Mouse (Mus musculus): ENCODE results near the gene Sfxn4. TPM values are rescaled to one million over a fixed set of nuclear protein-coding genes. Genes with fewer than 3 reads are reported as not detected.

Sfxn4 gene
- polyA plus RNA-seq, 1 experiment from 2014 or later: 10.6 TPM

DNA sequence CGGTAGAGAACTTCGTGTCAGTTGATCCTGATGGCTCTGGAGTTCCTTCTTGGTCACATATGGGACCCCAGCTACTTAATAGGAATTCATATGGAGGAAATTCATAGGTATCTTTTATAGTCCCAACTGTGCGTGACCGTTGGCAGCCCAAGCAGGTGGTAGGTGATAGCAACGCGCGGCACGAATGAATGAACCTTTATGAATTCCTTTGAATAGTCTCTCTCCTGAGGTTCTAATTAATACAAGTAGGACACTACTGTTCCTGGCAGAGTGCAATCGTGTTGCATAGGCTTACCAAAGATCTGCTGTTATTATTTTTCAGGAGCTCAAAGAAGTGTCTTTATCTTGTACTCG lies 49.3 kb downstream of the Sfxn4 start:
- WGBS: 9% methylated on average over 10 of the region's 10 CpGs

DNA sequence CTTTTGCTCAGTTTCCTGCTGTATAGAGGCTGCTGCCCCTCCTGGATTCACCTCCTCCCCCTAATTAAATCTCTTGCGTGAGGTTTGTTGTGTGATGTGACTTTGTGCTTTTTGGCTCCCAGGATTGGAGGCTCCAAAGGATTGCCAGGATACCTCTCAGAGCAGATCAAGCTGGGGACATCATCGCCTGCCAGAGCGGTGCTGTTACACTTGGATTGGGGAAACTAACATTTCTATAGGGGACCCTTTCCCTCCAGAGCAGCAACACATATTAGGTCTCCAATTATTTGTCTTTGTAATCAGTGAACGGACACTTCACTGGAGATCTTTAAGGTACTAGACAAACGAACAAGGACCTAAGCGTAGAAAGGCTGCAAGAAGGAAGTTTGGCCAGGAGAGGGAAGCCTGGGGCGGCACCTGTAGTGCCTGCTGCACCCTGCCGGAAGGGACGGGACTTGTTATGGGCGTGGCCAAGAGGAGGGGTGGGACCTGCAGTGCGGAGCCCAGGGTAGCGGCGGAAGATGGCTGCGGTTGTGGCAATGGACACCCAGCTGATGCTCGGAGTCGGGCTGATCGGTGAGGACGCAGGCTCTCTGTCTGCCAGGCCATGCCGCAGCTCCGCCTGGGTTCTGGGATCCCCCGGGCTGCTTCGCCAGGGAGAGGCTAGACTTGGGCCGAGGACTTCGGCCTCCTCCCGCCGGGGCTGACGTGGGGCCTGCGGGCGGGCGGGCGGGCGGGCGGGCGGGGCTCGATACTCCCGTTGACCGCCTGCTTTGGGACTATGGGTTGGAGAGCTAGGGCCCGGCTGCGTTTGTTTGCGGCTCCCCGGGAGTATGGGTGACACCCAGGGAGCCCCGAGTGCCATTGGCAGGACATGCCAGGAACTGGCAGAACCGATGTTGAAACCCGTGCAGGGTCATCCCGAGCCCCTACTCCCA lies 49.9 kb downstream of the Sfxn4 start, which contains the start of gene Fam45a:
Gene Fam45a, plus strand, starts transcription at position 488 of the 938 bp plus-strand sequence.
- ATAC-seq (replicated peaks): peak; percentile 100
- H3K27ac ChIP-seq (replicated peaks): peak within 1 kb of the TSS; percentile 68

More for the DNA sequence above, 49.3 kb downstream of the Sfxn4 start:
- Histone ChIP-seq H3K27me3 (no peaks in the 10 kb centered on the region), H3K4me2 (replicated peaks) (peak overlapping the region; percentile 51), H3K36me3 (peaks cover 17% of the 10 kb centered on the region), H3K9me3 (no peaks in the 10 kb centered on the region), H3K4me3 (peak overlapping the region; percentile 75), H3K4me1 (peaks cover 9% of the 10 kb centered on the region), H3K27ac (replicated peaks) (peak overlapping the region; percentile 68; the same call in 1 of the 2 replicates), H3K9ac (replicated peaks) (peak overlapping the region; percentile 79)
- ATAC-seq (replicated peaks): no peak

DNA sequence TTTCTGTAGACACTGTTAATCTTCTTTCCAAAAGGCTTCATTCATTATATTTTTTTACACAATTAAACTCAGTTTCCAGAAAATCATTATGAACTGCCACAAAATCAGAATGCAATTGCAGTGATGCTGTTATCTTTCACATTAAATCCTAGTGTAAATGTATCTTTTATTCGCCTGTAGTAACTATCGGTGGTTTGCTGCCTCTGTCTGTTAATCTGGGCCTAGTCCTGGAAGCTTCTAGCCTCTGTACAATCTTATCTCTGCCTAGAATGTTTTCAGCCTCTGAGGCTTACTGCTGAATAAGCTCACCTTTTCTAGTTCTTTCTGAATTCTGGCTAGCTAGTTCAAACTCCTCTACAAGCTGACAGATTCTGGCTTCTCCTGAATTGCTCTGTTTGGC lies 51.4 kb downstream of the Sfxn4 start:
- peaks cover 9% of the 10 kb centered on the region for H3K4me1 ChIP-seq
- no peak overlapping the region for H3K4me3 ChIP-seq
- WGBS: 91% methylated on average over 2 of the region's 2 CpGs
- no peak overlapping the region for H3K27ac ChIP-seq (replicated peaks)
- H3K27me3 ChIP-seq: no peaks in the 10 kb centered on the region
- peaks cover under 1% of the 10 kb centered on the region; the same call in 1 of the 2 replicates for H3K36me3 ChIP-seq
- no peaks in the 10 kb centered on the region for H3K9me3 ChIP-seq
- no peak overlapping the region for H3K9ac ChIP-seq (replicated peaks)
- H3K4me2 ChIP-seq (replicated peaks): no peak overlapping the region
- ATAC-seq (replicated peaks): no peak

More for the DNA sequence above, 49.9 kb downstream of the Sfxn4 start, which contains the start of gene Fam45a:
- H3K4me2 ChIP-seq (replicated peaks): peak within 1 kb of the TSS; percentile 51
- no peaks in the 10 kb centered on the region for H3K27me3 ChIP-seq
- WGBS: 2% methylated on average over 40 of the region's 45 CpGs
- H3K9me3 ChIP-seq: no peaks in the 10 kb centered on the region
- peak within 1 kb of the TSS; percentile 79 for H3K9ac ChIP-seq (replicated peaks)
- peaks cover 9% of the 10 kb centered on the region for H3K4me1 ChIP-seq
- peak within 1 kb of the TSS; percentile 75 for H3K4me3 ChIP-seq
- peaks cover 12% of the 10 kb centered on the region for H3K36me3 ChIP-seq

DNA sequence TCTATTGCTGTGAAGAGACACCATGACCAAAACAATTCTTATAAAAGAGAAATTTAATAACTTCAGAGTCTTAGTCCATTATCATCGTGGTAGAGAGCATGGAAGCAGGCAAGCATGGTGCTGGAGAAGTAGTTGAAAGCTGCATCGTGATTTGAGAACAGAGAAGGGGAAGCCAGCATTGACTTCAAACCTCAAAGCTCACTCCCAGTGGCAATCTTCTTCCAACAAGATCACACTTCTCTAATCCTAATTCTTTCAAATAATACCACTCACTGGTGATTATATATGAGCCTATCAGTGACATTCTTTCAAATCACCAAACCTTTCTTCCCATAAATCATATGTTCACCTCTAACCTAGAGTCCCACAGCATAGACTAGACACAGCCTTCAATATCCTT lies 56.4 kb downstream of the Sfxn4 start:
- Histone ChIP-seq H3K36me3 (no peaks in the 10 kb centered on the region), H3K27me3 (no peaks in the 10 kb centered on the region), H3K9ac (replicated peaks) (no peak overlapping the region), H3K4me1 (no peaks in the 10 kb centered on the region), H3K27ac (replicated peaks) (no peak overlapping the region), H3K9me3 (no peaks in the 10 kb centered on the region), H3K4me2 (replicated peaks) (no peak overlapping the region), H3K4me3 (no peak overlapping the region)
- ATAC-seq (replicated peaks): no peak
- 70% methylated on average over 2 of the region's 2 CpGs for WGBS

DNA sequence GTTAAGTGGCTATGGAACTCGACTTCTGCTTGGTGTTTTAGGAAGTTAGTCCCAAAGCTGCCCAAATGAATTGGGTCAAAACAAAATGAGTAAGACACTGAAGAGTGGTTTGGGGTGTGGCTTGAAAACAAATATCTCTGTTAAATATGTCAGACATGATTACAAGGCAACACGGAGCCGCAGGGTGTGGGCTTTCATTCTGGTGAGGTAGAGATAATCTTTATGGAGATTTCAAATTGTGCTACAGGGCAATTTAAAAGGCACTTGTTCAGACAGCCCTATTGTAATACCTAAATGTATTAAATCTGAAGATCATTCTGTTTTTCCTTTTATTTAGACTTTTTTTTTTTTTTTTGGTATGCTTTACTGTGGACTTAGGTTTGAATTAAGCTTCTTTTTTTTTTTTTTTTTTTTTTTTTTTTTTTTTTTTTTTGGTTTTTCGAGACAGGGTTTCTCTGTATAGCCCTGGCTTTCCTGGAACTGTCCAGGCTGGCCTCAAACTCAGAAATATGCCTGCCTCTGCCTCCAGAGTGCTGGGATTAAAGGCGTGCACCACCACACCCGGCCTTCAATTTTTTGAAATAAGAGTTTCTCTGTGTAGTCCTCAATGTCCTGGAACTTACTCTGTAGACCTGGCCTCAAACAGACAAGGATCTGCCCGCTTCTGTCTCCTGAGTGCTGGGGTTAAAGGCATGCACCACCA lies 61.3 kb downstream of the Sfxn4 start:
- no peak overlapping the region for H3K4me3 ChIP-seq
- H3K4me2 ChIP-seq (replicated peaks): no peak overlapping the region
- 78% methylated on average over 7 of the region's 7 CpGs for WGBS
- no peaks in the 10 kb centered on the region for H3K27me3 ChIP-seq
- no peaks in the 10 kb centered on the region for H3K36me3 ChIP-seq
- no peak overlapping the region for H3K27ac ChIP-seq (replicated peaks)
- no peaks in the 10 kb centered on the region for H3K4me1 ChIP-seq
- no peak for ATAC-seq (replicated peaks)
- no peak overlapping the region for H3K9ac ChIP-seq (replicated peaks)
- no peaks in the 10 kb centered on the region for H3K9me3 ChIP-seq

DNA sequence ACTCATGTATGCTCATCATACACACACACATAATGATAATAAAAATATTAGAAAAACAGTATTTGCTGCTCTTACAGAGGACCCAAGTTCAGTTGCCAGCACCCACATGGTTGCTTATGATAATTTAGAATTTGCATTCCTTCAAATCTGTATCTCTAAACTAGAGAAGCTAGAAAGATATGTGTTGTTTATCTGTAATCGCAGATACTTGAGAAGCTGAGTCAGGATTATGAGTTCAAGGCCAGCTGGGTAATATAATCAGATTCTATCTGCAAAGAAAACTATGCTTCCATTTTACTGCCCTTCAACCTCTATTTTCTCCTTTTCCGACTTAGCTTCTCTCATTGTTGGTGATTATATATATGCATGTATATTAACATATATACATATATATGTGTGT lies 63.9 kb downstream of the Sfxn4 start:
- WGBS: 93% methylated on average over 2 of the region's 2 CpGs
- Histone ChIP-seq H3K27ac (replicated peaks) (no peak overlapping the region), H3K9ac (replicated peaks) (no peak overlapping the region), H3K4me2 (replicated peaks) (no peak overlapping the region), H3K4me3 (no peak overlapping the region), H3K36me3 (no peaks in the 10 kb centered on the region), H3K4me1 (no peaks in the 10 kb centered on the region), H3K9me3 (no peaks in the 10 kb centered on the region), H3K27me3 (no peaks in the 10 kb centered on the region)
- ATAC-seq (replicated peaks): no peak

DNA sequence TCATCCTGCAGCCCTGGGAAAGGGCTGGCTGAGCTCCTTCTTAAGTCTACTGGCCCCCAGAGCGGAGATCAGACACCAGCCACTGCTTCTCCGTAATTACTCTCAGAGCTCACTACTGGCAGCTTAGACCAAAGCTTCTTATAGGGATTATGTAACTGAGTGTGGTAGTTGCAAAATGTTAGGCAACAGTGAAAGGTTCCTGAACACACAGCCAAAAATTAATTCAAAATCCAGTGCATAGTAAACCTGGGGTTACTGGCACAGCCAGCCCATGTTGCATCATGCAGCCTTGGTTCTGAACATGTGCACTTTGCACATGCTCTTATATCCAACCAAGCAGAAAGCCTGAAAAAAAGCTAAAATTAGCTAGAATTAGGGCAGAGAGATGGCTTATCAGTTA lies 66.0 kb downstream of the Sfxn4 start:
- Histone ChIP-seq H3K4me2 (replicated peaks) (no peak overlapping the region), H3K4me3 (no peak overlapping the region), H3K27me3 (no peaks in the 10 kb centered on the region), H3K36me3 (no peaks in the 10 kb centered on the region), H3K9ac (replicated peaks) (no peak overlapping the region), H3K9me3 (no peaks in the 10 kb centered on the region), H3K4me1 (peaks cover 3% of the 10 kb centered on the region; the same call in 1 of the 2 replicates), H3K27ac (replicated peaks) (no peak overlapping the region)
- no peak for ATAC-seq (replicated peaks)
- 75% methylated on average over 2 of the region's 2 CpGs for whole genome bisulfite sequencing

DNA sequence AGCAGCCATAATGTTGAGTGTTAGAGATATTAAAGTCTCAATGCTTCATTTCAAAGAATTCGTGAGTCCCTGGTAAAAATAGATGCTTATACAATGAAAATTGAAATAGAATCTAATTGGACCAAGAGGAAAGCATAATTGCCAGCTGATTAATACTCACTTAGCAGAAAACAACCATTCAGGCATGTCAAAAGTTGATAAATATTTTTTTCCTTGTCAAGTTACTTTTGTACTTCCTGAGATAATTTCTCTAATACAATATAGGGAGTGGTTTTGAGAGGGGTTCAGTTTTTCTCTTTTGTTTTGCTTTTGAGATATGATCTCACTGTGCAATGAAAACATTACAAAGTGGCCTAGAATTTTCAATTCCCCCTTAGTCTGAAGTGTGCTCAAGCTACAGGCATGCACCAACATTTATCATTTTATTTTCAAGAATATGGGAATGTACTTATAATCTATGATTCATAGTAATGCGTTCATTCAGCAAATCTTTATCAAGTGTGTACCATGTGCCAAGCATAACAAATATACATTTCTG lies 68.0 kb downstream of the Sfxn4 start:
- Histone ChIP-seq H3K9ac (replicated peaks) (no peak overlapping the region), H3K4me3 (no peak overlapping the region), H3K27me3 (no peaks in the 10 kb centered on the region), H3K4me2 (replicated peaks) (no peak overlapping the region), H3K4me1 (peaks cover 16% of the 10 kb centered on the region), H3K9me3 (no peaks in the 10 kb centered on the region), H3K36me3 (no peaks in the 10 kb centered on the region), H3K27ac (replicated peaks) (no peak overlapping the region)
- WGBS: 94% methylated on average over 2 of the region's 2 CpGs
- ATAC-seq (replicated peaks): no peak

DNA sequence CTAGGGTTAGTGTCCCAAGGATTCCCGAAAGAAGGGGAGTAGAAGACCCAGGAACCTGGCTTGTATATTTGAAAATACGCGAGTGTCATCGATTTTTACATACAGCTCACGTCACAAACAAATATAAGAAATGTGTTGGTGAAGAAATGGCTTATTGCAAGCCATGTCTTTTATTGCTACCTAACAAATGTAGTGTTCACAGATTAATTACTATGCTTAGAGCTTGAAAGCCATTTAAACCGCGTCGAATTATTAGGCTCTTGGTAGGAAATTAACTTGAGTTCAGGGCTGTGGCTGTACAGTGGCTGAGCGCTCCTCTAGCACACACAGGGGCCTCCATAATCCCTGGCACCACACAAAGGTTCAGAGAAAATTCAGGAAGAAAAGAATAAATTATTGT lies 70.1 kb downstream of the Sfxn4 start:
- peak overlapping the region; percentile 100 for H3K9ac ChIP-seq (replicated peaks)
- H3K4me2 ChIP-seq (replicated peaks): peak overlapping the region; percentile 55
- peaks cover 34% of the 10 kb centered on the region for H3K4me1 ChIP-seq
- WGBS: 11% methylated on average over 9 of the region's 9 CpGs
- no peaks in the 10 kb centered on the region for H3K27me3 ChIP-seq
- H3K9me3 ChIP-seq: no peaks in the 10 kb centered on the region
- H3K4me3 ChIP-seq: peak overlapping the region; percentile 100
- H3K36me3 ChIP-seq: no peaks in the 10 kb centered on the region
- peak overlapping the region; percentile 97 for H3K27ac ChIP-seq (replicated peaks)
- 0 out of 2 replicates have a peak, but pooled peaks have one; percentile 18 for ATAC-seq (replicated peaks)

DNA sequence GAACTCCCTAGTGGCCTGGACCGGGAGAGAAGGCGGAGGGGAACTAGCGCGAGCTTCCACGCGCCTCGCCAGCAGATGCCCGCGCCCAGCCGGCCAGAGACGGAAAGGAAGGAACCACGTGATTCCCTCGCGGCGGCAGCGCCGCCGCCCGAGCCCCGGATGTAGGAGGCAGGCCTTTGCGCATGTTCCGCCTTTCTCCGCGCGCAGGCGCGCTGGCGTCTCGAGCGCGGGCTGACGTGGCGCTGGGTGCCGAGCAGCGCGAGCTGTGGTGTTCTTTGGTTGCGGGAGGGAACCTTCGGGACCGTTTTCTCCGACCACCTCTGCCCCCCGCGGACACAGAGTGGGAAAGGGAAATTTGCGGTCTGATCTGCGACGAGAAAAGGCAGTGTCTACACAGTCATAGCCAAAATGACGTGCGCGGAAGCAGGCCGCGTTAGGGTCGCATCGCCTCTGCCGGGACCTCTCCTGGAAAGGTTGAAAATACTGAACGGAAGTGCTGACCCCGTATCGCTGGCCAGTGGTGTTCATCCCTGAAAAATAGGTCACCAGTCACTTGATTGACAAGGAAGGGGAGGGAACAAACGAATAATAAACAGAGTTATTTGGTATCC lies 70.6 kb downstream of the Sfxn4 start, which contains the start of gene Eif3a:
Gene Eif3a, minus strand, starts transcription at position 108 of the 611 bp plus-strand sequence.
- under 1% methylated on average over 52 of the region's 57 CpGs for WGBS
- Histone ChIP-seq H3K4me3 (peak within 1 kb of the TSS; percentile 100), H3K4me1 (peaks cover 39% of the 10 kb centered on the region), H3K27ac (replicated peaks) (peak within 1 kb of the TSS; percentile 97), H3K9me3 (no peaks in the 10 kb centered on the region), H3K4me2 (replicated peaks) (peak within 1 kb of the TSS; percentile 55), H3K27me3 (no peaks in the 10 kb centered on the region), H3K36me3 (no peaks in the 10 kb centered on the region), H3K9ac (replicated peaks) (peak within 1 kb of the TSS; percentile 100)
- ATAC-seq (replicated peaks): peak; percentile 98

DNA sequence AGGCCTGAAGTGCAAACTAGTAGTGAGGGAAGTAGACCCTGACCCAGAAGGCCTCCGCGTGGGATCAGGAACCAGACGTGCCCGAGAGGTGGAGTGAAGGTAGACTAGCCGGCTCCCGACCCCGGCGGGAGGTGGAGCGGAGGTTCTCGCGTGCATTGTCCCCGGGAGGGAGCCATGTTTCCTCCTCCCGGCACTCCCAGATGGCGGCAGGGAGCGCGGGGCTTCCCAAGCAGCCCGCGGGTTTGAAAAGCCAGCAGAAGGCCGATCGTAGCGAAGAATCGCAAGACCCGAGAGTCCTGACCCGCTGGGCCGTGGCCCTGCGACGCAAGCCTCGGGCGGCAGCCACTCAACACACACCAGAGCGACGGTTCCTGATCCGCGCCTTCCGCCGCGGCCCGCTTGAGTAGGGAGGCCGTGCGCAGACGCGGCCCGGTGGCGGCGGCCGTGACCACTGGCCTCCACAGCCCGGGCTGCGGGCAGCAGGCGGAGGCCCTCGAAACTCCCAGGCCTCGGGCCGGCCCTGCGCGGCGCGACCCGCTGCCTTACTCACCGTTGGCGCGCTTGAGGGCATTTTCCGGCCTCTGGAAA lies 71.3 kb downstream of the Sfxn4 start:
- no peaks in the 10 kb centered on the region for H3K27me3 ChIP-seq
- peak overlapping the region; percentile 100 for H3K9ac ChIP-seq (replicated peaks)
- ATAC-seq (replicated peaks): peak; percentile 77
- peak overlapping the region; percentile 100 for H3K4me3 ChIP-seq
- peaks cover 39% of the 10 kb centered on the region for H3K4me1 ChIP-seq
- WGBS: under 1% methylated on average over 60 of the region's 60 CpGs
- H3K9me3 ChIP-seq: no peaks in the 10 kb centered on the region
- peak overlapping the region; percentile 55 for H3K4me2 ChIP-seq (replicated peaks)
- H3K36me3 ChIP-seq: no peaks in the 10 kb centered on the region
- H3K27ac ChIP-seq (replicated peaks): peak overlapping the region; percentile 97

All from forebrain, embryonic 15.5 days (tissue).